ENCODE assay signal across 8 mouse cellular contexts in the genomic region with DNA sequence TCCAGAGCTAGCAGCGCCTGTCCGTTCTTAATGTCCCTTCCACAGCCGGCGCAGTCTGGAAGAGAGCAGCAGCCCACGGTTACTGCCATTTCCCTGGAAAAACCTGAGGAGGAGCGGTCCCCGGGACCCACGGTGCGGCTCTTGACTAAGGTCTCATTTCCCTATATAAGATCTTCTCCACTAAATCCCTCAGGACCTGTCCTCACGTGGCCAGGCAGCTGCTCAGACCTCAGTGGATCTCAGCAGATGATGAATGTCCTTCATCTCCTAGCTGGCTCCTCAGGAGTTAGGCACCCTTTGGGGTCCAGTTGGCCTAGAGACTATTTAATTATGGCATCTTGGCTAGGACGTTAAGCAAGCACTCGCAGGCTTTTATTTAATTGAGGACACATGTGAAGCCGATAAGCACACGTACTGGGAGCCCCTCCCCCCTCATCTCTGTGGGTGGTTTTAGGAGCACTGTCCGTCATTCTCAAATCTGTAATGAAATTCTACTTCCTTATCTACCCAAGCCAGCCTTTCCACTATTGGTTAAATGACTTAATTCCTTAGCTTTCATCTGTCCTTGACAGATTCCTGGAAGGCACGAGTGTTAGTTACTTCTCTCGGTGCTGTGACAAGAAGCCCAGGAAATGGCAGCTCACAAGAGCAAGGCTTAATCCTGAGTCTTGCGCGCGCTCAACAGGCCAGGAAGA.
DNase-seq lines count a peak whose midpoint lies in the region; ATAC-seq and TF ChIP-seq lines count a peak whose summit lies in the region.

No protein-coding gene starts in this region.

- H3K27me3 ChIP-seq in kidney, embryonic 15.5 days = no peaks in the 10 kb centered on the region
- H3K27me3 ChIP-seq in embryonic facial prominence, embryonic 12.5 days = no peaks in the 10 kb centered on the region
- no peaks in the 10 kb centered on the region for H3K27me3 ChIP-seq in hindbrain, embryonic 15.5 days
- H3K27me3 ChIP-seq in midbrain, embryonic 16.5 days (ENCODE audit: control insufficient read depth, insufficient read depth, low read depth, low read length) = no peaks in the 10 kb centered on the region
- H3K27me3 ChIP-seq in cerebellum, adult 2 months (ENCODE audit: control insufficient read depth, insufficient read depth, low read length) = no peaks in the 10 kb centered on the region

- no peaks in the 10 kb centered on the region for H3K9me3 ChIP-seq in kidney, embryonic 15.5 days (replicated peaks)
- no peaks in the 10 kb centered on the region for H3K9me3 ChIP-seq in embryonic facial prominence, embryonic 12.5 days
- H3K9me3 ChIP-seq in hindbrain, embryonic 15.5 days = no peaks in the 10 kb centered on the region
- no peaks in the 10 kb centered on the region for H3K9me3 ChIP-seq in midbrain, embryonic 16.5 days (replicated peaks; ENCODE audit: control insufficient read depth, low read length, poor library complexity, severe bottlenecking)

- WGBS in kidney, embryonic 15.5 days = 39% methylated on average over 20 of the region's 20 CpGs
- whole genome bisulfite sequencing in embryonic facial prominence, embryonic 12.5 days = 34% methylated on average over 20 of the region's 20 CpGs
- 33% methylated on average over 20 of the region's 20 CpGs for WGBS in hindbrain, embryonic 15.5 days
- WGBS in midbrain, embryonic 16.5 days = 37% methylated on average over 20 of the region's 20 CpGs
- WGBS in cerebellum, adult 2 months = 40% methylated on average over 20 of the region's 20 CpGs

- DNase-seq in kidney, adult 18-20 months = no peak
- no peak for DNase-seq in left cerebral cortex, adult 9 months (ENCODE audit: low spot score in 2 of 2)
- DNase-seq in cerebellum, adult 2 months = no peak
- no peak for DNase-seq in cerebellum, adult 9-11 months

- H3K4me2 ChIP-seq in kidney, embryonic 15.5 days = peak overlapping the region; percentile 44
- peak overlapping the region; percentile 36 for H3K4me2 ChIP-seq in embryonic facial prominence, embryonic 12.5 days (replicated peaks)
- H3K4me2 ChIP-seq in hindbrain, embryonic 15.5 days = peak overlapping the region; percentile 32
- H3K4me2 ChIP-seq in midbrain, embryonic 16.5 days (ENCODE audit: low read length) = peak overlapping the region; percentile 31

- ATAC-seq in kidney, embryonic 15.5 days (replicated peaks; ENCODE audit: low FRiP score) = no peak
- no peak for ATAC-seq in embryonic facial prominence, embryonic 12.5 days (ENCODE audit: insufficient number of reproducible peaks, insufficient read depth, low FRiP score, low TSS enrichment)
- peak; percentile 24; the same call in 1 of the 2 replicates for ATAC-seq in hindbrain, embryonic 15.5 days (ENCODE audit: low FRiP score, low read depth)
- ATAC-seq in midbrain, embryonic 16.5 days = peak; percentile 63

- 0 out of 2 replicates have a peak overlapping the region, but pooled peaks have one; percentile 4 for H3K4me3 ChIP-seq in kidney, embryonic 15.5 days (replicated peaks)
- no peak overlapping the region for H3K4me3 ChIP-seq in embryonic facial prominence, embryonic 12.5 days
- peak overlapping the region; percentile 3; the same call in 1 of the 2 replicates for H3K4me3 ChIP-seq in hindbrain, embryonic 15.5 days
- H3K4me3 ChIP-seq in midbrain, embryonic 16.5 days (ENCODE audit: low read depth, low read length) = peak overlapping the region; percentile 22
- no peak overlapping the region for H3K4me3 ChIP-seq in cerebellum, adult 2 months (replicated peaks; ENCODE audit: insufficient read depth, low read depth, low read length)

- H3K4me1 ChIP-seq in kidney, embryonic 15.5 days = peaks cover 29% of the 10 kb centered on the region
- H3K4me1 ChIP-seq in embryonic facial prominence, embryonic 12.5 days = peaks cover 16% of the 10 kb centered on the region
- peaks cover 18% of the 10 kb centered on the region for H3K4me1 ChIP-seq in hindbrain, embryonic 15.5 days (replicated peaks)
- H3K4me1 ChIP-seq in midbrain, embryonic 16.5 days (ENCODE audit: control insufficient read depth, insufficient read depth, low read length) = peaks cover 7% of the 10 kb centered on the region
- H3K4me1 ChIP-seq in cerebellum, adult 2 months (ENCODE audit: control insufficient read depth, insufficient read depth, low read length) = peaks cover 19% of the 10 kb centered on the region; the same call in 1 of the 2 replicates

- no peak for TF ChIP-seq CTCF in cerebellum, adult 2 months (IDR thresholded peaks at IDR 0.05; ENCODE audit: borderline replicate concordance, insufficient read depth, low read depth, low read length)

- no peak for TF ChIP-seq POLR2A in cerebellum, adult 2 months (IDR thresholded peaks at IDR 0.05; ENCODE audit: borderline replicate concordance, insufficient read depth, low read length)

- H3K36me3 ChIP-seq in kidney, embryonic 15.5 days = no peaks in the 10 kb centered on the region
- no peaks in the 10 kb centered on the region for H3K36me3 ChIP-seq in embryonic facial prominence, embryonic 12.5 days
- 0 out of 2 replicates have a peak, but pooled peaks cover 5% of the 10 kb centered on the region for H3K36me3 ChIP-seq in hindbrain, embryonic 15.5 days
- H3K36me3 ChIP-seq in midbrain, embryonic 16.5 days (ENCODE audit: control insufficient read depth, insufficient read depth, low read length) = no peaks in the 10 kb centered on the region; the same call in 1 of the 2 replicates

- H3K9ac ChIP-seq in kidney, embryonic 15.5 days = no peak overlapping the region
- H3K9ac ChIP-seq in embryonic facial prominence, embryonic 12.5 days = no peak overlapping the region
- H3K9ac ChIP-seq in hindbrain, embryonic 15.5 days = no peak overlapping the region
- 0 out of 2 replicates have a peak overlapping the region, but pooled peaks have one; percentile 28 for H3K9ac ChIP-seq in midbrain, embryonic 16.5 days (ENCODE audit: low read depth, low read length)

- H3K27ac ChIP-seq in kidney, embryonic 15.5 days = peak overlapping the region; percentile 75
- H3K27ac ChIP-seq in embryonic facial prominence, embryonic 12.5 days = no peak overlapping the region
- peak overlapping the region; percentile 26 for H3K27ac ChIP-seq in hindbrain, embryonic 15.5 days (replicated peaks)
- peak overlapping the region; percentile 79 for H3K27ac ChIP-seq in midbrain, embryonic 16.5 days (ENCODE audit: low read length)
- no peak overlapping the region for H3K27ac ChIP-seq in cerebellum, adult 2 months (ENCODE audit: insufficient read depth, low read length)

Comparison
In these comparisons a context has a peak if more than half of its experiments do, and no peak if none do; other contexts are left out.
1. ATAC-seq: peak in hindbrain, embryonic 15.5 days (single experiment) and midbrain, embryonic 16.5 days (single experiment); none in kidney, embryonic 15.5 days (single experiment) and embryonic facial prominence, embryonic 12.5 days (single experiment).
2. H3K27ac ChIP-seq: peak in kidney, embryonic 15.5 days (single experiment), hindbrain, embryonic 15.5 days (single experiment) and midbrain, embryonic 16.5 days (single experiment); none in embryonic facial prominence, embryonic 12.5 days (single experiment) and cerebellum, adult 2 months (single experiment).
3. H3K4me3 ChIP-seq: peak in kidney, embryonic 15.5 days (single experiment), hindbrain, embryonic 15.5 days (single experiment) and midbrain, embryonic 16.5 days (single experiment); none in embryonic facial prominence, embryonic 12.5 days (single experiment) and cerebellum, adult 2 months (single experiment).
4. Peak in every context shown above with its lines, with median percentiles within 50 percentile points of each other: H3K4me2 ChIP-seq.